Mouse (Mus musculus) heart, postnatal 14 days (tissue): Measurements from ENCODE around the gene Aftph. TPM values are rescaled to one million over a fixed set of nuclear protein-coding genes. Genes with fewer than 3 reads are reported as not detected.

ENCODE experiments used
- DNase-seq, 2 experiments: peaks; one replicate each; pipeline ENCODE4 v3.0.0; 2021 to 2022
- intact Hi-C: fragments of 180-260 bp; cut with DNase I; formaldehyde crosslinking; loops from one replicate; pipeline ENCODE4 v1.15.1; 2025
- total RNA-seq, 2 experiments: library from RNA; stranded (reverse); gene quantifications; 2 replicates each; pipeline ENCODE4 v1.2.3; 2021

The Aftph gene
- total RNA-seq, 2 experiments from 2014 or later, result 24.4 to 27.7 TPM

DNA sequence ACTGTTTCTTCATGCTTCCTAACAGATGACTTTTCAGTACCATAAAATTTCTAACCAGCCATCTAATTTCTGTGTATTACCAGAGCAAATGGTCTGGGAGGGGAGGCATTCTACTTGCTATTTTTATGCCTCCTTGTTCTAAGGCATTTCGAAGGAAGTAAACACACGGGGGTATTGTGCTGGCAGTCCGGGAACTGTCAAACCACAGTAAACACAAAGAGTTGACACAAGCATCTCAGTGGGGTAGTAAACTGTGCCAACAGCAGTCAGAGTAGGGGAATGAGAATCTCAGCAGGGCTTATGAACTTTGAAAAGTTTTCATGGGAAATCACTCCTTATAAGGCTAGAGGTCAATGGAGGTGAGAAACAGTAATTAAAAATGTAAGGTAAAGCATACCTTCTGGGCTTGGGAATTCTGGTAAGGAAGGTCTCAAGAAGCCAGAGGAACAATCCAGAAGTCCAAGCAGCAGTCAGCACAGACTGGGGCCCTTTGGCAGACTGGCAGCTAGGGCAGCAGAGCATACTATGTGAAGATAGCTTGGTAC lies 7.8 kb downstream of the Aftph start:
- intact Hi-C loops, result no loop called here
- DNase-seq, result no peak

DNA sequence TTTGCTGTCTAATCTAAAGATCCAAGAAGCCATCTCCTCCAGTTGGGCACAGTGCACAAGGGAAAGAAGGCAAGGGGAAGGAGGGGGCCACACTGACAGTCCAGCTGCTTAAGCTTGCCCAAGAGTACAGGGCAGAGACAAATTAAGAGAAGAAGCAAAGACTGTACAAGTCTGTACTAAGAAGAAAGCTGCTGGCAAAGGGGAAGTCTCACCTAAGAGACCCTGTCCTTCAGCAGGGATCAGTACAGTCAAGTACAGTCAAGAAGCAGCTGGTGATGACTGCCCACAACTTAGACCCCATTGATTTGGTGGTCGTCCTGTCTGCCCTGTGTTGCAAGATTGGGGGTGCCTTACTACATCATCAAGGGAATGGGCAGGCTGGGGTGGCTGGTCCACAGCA lies 12.0 kb downstream of the Aftph start:
- DNase-seq, result no peak
- intact Hi-C loops, result no loop called here

DNA sequence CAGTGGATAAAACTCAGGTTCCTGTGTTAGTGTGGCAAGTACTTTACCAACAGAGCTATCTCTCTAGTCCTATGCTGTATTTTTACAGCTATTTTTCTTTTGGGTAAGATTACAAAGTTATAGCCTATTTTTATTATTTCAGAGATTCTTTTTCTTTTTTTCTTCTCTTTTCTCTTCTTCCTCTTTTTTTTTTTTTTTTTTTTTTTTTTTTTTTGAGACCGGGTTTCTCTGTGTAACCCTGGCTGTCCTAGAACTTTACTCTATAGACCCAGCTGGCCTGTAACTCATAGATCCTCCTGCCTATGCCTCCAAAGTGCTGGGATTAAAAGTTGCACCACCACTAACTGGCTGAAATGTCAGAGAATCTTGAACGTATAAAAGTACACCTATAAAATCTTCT lies 13.3 kb downstream of the Aftph start:
- intact Hi-C loops, result no loop called here
- no peak for DNase-seq

DNA sequence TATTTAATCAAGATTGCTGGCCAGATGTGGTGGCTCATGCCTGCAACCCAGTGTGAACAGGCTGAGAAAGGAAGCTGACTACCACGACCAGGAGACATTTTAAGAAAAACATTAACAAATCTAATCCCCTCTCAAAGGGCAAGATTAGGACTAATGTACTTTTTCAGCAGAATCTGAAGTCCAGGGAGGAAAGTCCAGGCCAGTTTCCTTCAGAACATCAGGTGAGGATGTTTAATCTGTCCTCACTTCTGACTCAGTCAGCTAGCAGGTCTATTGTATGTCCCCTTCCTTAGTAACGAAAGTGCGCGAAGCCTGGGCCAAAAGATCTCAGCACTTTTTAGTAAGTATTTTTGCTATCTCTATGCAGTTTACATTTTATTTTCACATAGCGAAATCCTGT lies 17.8 kb downstream of the Aftph start:
- intact Hi-C loops, result no loop called here
- no peak for DNase-seq

DNA sequence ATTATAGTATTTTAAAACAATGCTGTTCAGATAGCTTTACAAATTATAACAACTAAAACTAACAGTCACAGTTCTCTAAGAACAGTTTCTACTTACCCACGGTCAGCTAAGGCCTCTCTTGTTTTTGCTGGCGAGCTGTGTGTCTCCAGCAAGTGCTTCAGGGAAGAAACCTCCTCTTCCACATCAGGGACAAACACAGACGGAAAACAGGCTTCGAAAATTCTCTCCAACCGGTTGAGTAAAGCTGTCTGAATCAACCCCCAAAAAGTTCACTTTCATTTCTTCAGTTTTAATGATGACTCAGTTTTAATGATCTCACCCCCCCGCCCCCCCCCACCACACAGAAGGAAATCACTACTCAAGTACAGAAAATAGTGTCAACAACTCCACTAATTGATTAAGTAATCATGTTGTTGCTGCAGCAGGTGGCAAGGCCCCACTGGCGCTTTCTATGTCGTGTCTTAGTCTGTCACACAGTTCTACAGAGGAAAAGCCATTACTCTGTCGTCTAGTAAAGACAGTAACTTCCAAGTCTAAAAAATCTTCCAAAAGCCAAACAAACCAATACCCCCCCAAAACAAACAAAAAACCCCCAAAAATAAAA lies 29.2 kb downstream of the Aftph start:
- DNase-seq, result no peak
- intact Hi-C loops, result no loop called here

DNA sequence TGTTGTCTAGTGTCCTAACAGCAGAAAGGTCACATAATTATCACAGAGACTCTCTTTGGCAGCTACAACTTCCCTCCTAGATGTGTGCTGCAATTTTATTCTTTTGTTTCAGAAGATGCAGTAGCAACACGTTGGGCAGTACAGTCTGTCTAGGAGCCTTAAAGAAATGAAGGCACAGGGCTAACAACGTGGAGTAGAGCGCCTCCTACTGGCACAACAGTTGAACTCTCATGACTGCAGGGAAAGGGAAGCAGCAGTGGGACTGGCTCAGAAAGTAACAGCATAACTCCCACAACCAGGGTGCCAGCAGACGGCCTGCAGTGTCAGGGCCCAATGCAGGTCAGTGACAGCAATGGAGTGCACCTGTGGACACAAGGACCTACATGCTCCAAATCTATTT lies 50.4 kb downstream of the Aftph start:
- DNase-seq, result peak; percentile 61 to 77
- intact Hi-C loops, result loop anchor here (2.0 kb wide), 2 partner anchors 236 to 244 kb away; no protein-coding TSS in a partner anchor

DNA sequence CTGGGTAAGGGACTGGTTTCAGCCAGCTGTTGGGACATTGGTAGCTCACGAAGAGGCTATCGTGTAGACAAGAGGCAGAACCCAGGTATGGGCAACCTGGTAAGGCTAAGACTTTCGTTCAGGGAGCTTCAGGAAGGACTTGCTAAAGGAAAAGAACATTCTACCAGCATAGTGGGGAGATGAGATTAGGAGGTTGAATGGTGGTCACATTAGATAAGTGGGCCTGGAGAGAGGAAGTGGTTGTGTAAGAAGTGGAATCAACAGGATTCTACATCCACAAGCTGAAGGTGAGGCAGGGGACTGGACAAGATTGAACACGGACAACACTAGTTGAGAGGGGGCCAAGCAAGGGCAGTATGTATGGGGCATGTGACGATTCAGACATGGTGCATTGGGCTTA lies 59.7 kb downstream of the Aftph start:
- intact Hi-C loops, result no loop called here

DNA sequence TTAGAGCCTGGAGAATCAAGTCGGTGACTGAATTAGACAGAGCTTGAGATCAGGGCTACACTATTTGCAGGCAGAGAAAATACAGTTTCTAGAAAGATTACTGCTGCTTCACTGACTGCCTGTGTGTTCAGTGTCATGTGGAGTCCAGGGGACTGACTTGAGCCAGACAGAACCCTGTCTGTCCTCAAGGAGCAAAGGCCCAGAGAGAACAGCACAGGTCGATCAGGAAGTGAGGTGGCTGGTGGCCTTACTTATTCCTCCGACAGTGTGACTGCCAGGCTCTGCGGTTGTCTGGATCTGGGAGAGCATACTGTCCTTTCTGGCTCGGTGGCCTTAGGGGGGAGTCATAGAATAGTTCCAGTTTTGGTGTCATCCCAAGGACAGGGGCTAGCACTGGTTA lies 60.6 kb downstream of the Aftph start:
- DNase-seq, result no peak
- intact Hi-C loops, result no loop called here

More for the DNA sequence above, 59.7 kb downstream of the Aftph start:
- DNase-seq, result no peak

DNA sequence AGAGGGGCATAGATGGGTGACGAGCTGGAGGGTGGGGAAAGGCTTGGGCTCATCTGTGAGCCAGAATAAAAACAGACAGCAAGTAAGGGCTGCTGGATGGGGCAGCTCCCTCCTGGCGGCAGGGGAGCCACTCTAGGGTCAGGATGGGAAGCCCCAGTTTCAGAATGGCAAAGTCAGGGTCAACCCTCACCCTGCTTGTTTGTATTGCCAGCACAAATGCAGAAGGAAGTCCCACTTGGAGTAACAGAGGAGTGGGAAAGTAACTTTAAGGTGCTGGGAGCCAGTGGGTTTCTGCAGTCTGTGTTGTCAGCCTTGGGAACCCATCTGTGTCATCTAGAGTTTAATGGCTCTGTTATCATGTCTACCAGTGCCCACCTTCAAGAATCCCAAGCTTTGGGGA lies 62.0 kb downstream of the Aftph start:
- intact Hi-C loops, result no loop called here
- no peak for DNase-seq

DNA sequence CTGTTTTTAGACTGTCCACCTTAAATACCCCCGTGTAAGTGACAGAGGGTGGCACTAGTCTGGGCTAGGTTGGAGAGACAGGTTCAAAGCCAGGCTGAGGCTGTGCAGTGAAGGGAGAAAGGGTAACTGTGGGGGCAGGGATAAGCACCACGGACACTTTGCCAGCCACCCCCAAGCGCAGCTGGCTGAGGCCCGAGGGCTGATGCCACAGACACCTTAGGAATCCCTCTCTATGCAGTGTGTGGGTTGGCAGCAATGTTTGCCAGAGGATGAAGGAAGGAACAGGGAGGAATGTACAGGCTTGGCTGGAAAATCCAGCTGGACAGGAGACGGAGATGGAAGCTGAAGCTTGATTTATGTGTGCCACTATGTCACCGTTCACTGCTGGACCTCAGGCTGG lies 68.9 kb downstream of the Aftph start:
- no peak for DNase-seq
- intact Hi-C loops, result no loop called here

DNA sequence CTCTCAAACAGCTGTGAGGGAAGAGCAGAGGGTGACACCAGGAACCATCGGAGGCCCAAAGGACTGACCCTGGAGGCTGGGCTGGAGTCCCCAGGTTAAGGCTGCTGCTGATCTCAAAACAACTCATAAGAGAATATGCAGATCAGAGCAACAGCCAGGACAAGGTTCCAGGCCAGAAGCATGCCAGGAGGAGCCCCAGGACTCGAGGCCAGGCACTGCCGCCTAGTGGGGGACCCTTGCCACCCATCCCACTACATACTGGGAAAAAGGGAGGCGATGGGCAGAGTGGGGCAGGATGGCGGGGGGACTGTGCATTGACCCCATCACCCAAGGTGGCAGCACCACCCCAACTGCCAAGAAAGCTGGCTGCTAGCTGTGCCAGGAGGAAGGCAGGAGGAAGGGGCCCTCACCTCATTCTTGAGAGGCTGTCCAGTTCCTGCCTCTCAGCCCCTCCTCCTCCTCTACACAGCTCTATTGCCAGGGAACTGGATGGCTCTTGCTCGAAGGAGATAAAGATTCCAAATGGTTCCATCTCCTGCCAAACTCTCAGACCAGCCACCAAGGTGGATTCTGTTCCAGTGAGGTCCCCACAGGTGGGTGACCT lies 69.5 kb downstream of the Aftph start:
- intact Hi-C loops, result no loop called here
- DNase-seq, result no peak

DNA sequence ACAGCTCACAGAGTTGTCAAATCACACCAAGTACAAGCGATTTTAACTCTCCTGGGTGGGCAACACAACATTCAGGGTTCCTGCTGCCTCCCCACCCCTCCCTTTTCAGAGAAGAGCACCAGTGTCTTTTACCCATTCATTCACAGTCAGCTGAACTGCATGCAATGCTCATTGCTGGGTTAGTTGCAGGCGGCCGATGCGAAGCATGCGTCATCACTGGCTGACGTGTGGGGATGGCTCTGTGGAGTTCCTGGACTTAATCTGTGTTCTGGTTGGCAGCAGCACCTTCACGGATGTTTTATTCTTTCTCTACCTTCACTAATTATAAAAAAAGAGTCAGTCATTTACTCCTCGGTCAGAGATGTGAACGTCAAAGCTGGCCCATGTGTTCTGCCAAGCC lies 76.5 kb downstream of the Aftph start:
- intact Hi-C loops, result no loop called here
- no peak for DNase-seq

DNA sequence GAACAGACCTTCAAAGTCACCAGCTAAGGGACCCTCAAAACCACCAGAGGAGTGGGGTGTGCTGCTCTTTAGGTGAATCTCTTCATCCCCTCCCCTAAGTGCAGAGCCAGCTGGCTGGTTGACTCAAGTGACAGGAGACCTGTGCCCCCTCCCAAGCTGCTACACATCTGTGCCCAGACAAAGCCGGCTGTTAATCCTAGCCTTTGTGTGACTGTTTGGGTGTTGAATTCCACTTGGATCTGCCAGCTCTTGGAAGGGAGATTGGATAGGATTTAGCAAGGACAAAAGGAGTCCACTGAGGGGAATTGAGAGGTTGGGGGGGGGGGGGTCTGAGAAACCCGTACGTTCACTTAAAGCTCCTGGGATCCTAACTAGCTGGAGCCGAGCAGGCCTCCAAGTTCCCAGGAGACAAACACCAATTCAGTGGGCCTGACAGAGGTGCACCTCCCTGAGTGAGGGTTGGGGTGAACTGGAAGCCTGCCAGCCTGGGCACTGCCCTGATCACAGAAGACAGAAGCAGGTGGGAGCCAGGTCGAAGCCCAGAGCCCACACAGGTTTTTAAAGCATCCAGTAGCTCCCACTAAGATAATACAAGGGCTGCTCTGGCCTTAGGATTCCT lies 77.7 kb downstream of the Aftph start:
- intact Hi-C loops, result no loop called here
- DNase-seq, result no peak

DNA sequence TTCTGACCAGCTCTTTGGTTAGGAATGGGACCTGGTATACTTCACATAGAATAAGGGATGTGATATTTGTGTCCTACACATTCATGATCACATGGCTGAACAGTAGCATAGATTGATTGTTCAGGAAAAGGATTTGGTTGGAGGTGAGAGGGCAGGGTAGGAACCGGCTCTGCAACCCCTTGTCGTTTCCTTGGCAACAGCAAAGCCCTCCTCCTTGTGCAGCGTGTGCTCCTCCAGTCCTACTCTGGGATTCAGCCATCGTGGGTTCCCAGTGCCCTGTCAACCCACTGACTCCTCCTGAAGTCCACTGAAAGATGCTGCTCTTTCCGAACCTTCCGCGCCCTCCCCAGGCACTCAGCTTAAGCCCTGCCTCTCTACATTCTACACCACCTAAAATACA lies 78.6 kb downstream of the Aftph start:
- intact Hi-C loops, result no loop called here
- no peak for DNase-seq

DNA sequence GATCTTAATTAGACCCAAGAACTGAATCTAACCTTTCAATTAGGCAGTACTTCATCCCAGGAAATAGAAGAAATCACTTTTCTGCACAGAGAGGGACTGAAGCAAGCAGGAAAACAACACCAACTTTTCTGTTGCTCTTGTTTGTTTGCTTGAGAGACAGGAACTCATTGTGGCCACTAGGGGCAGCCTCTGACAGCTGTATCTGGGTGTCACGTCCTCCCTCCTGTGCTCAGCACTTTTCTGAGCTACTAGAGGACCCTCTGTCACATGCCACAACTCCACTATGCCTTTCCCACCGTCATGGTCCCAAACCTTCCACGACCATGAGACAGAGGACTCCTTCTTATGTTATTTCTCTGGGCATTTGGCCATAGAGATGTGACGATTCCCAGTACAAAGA lies 79.7 kb downstream of the Aftph start:
- DNase-seq, result peak; percentile 45 to 57

DNA sequence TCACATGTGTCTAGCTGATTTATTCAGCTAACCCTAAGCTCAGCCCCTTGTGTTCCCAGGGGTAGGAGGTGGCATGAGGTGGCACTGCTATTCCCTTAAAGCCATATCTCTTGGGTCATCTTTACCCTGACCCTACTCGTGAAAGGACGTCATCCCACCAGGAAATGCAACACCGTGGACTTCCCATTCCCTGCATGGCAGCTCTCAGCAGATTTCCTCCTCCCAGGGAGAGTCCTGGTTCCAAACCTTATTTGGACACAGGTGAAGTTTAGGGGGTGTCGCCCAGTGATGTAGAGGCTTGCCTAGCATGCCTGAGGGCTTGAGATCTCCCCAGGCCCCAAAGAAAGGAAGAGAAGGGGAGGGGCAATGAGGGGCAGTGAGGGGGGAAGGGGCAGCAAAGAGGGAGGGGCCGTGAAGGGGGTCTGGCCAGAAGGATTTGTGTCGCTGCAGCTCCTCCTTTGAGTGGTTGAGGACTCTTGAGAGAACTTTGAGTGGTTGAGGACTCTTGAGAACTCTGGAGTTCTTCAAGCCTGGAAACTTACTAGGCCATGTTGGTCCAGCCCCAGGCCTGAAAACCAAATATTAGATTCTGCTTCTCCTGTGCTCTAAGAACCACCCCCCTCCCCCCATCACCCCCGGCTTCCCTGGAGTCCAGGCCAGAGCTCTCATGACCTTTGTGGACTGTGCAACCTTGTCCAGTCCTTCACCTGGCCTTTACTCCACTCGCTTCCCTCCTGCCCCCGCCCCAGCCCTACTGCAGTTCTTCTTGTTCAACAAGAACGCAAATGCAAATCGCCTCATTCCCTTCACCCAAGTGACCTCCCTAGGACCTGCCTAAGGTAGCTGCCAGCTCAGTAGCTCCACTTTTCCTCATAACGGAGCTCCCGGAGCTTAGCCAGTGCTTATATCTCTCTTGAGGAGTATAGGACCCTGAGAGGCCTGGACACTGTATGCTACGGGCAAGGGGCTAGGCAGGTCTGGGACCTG lies 81.0 kb downstream of the Aftph start:
- intact Hi-C loops, result no loop called here

More for the DNA sequence above, 79.7 kb downstream of the Aftph start:
- intact Hi-C loops, result no loop called here

DNA sequence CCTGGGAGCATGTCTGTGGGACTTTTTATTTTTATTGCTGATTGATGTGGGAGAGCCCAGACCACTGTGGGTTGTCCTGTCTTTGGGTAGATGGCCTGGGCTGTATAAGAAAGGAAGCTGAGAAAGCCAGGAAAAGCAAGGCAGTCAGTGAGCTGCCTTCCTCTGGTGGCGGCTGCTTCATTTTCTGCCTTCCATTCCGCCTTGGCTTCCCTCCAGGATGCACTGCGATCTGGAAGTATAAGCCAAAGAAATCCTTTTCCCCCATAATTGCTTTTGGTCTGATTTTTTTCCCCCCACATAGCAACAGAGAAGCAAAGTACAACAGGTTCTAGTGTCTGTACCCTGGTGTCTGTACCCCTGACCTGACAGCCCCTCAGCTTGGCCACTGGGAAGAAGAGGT lies 82.3 kb downstream of the Aftph start:
- peak in 1 of 2 experiments; percentile 42 for DNase-seq
- intact Hi-C loops, result no loop called here

More for the DNA sequence above, 81.0 kb downstream of the Aftph start:
- DNase-seq, result no peak

DNA sequence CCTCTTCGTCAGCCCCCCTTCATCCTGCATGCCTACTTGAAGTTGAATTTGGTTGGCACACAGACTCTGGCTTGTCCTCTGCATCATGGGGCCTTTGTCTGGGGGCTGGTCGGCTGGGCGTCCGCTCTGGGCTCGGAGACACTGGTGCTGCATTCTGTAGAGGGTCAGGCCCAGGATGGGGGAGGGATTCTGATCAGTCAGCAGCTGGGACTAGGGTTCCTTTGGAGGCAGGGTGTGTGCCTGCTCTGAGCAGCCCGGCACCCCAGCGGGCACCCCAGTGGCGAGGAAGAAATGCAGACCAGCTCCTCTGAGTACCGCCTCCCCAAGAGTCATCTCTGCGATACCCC lies 84.7 kb downstream of the Aftph start:
- peak in 1 of 2 experiments; percentile 9 for DNase-seq
- intact Hi-C loops, result no loop called here

DNA sequence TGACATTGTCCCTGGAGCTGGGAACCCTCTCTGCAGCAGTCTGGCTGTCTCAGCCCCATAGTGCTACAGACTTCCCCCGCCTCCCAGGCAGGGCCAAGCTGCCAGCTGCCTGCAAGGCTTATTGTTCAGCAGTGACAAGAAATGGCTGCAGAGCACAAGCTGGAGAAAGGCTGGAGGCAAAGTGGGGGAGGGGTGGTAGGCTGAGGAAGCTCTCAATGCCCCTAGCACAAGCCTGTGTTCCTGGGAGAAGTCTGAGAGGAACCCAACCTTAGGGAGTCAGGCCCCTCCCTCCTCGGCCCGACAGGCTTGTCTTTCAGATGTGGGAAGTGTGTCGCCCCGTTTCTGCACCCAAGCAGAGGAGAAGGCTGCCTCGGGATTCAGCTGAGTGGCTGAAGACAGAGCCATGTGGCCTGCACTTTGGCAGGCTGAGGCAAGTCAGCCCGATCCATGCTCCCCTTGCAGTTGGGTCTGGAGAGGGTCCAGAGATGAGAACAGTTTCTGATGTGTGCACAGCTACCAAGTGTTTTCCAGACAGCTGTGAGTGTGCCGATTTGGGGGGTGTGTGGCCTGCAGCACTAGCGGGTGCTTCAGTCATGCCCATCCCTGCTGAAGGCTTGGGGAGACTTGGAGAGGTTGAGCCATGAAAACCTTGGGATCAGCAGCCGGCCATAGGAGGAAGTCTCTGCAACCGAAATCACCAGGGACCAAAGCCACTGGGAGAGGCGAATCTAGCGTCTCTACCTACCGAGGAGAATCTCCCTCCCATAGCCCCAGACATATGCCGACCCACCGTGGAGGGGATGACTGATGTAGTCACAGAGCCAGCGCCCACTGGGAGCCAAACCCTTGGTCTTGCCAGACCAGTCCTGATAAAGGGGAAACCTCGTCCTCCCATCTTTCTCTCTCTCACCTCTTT lies 85.3 kb downstream of the Aftph start:
- DNase-seq, result peak; percentile 48 to 69
- intact Hi-C loops, result no loop called here

DNA sequence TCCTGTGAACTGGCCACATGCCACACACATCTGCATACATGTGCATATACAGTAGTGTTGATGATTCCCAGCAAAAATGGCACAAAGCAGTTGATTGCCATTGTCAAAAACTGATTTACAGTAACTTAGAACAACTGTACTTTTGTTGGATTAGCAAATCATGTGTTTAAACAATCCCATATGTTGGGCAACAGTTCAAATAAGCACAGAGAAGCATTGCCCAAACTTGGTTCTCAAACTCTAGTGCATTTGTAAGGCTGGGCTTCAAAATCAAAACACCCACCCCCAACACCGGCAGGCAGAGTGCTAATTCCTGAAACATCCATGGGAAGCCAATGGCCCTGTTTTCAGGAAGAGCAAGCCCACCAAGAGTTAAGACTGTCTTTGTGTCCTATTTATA lies 90.2 kb downstream of the Aftph start:
- intact Hi-C loops, result no loop called here
- DNase-seq, result no peak
